Mouse (Mus musculus): ENCODE results near the gene Snx11. TPM values are rescaled to one million over a fixed set of nuclear protein-coding genes. Genes with fewer than 3 reads are reported as not detected.
A peak's percentile ranks its signal among the peaks of the same experiment; 100 is the strongest.

Snx11 gene
- polyA plus RNA-seq (2012; rRNA removed) = 27.2 and 28.6 TPM in 2 replicates

DNA sequence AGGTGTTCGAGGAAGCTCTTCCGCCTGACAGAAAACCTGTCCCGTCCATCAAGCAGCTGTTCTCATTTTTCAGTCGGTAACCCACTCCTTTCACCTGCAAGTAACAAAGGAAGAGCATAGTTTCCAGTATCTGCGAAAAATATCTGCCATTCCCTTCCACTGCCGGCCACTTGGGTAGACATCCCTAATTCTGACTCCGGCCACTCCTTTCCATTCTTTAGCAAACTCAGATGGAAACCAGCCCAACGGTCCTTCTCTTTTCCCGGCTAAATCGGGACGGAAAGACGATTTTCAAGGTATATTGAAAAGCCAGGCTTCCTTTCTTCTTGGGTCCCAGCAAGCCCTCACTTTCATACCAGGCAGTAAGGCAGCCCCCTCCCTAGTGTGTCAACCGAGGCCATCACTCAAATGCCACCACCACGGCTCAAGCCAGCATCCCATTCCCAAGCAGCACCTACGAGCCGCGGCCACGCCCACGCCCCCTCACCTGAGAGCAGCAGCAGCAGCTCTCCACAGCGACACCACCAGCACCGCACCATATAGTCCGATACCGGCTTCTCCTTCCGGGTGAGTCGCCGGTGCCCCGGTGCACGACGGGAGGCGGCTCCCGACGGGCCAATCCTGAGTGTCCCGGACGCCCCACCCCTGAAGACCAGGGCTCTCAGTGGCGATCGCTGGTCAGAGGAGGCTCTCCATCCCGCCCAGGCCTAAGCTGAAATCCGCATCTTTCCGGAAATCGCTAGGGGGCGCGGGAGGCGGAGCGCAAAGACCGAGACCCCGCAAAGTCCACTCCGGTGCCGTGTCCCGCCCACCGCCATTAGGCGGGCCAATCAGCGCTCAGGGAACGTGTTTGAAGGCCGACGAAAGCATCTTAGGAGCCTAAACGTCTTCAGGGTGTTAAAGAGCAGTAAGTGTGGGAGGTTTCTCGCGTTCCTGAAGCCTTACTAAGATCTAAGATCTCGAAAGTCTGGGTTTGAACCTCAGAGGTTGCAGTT lies at the start of gene Snx11:
Snx11 (minus strand) TSS at position 592 of the 995 bp plus-strand sequence.
- TF ChIP-seq CTCF (IDR thresholded peaks at IDR 0.05; ENCODE audit: extremely low read depth, insufficient read depth, insufficient read length, insufficient replicate concordance) = peak; percentile 71
- TF ChIP-seq POLR2A (IDR thresholded peaks at IDR 0.05; ENCODE audit: low read depth, low read length) = peak; percentile 87
- 2% methylated on average over 59 of the region's 59 CpGs for WGBS
- H3K4me3 ChIP-seq (ENCODE audit: extremely low read depth, insufficient read depth, insufficient read length) = peak within 1 kb of the TSS; percentile 86
- peaks cover 16% of the 10 kb centered on the region; the same call in 1 of the 2 replicates for H3K4me1 ChIP-seq (ENCODE audit: control insufficient read depth, insufficient read depth, insufficient read length)
- H3K27me3 ChIP-seq (ENCODE audit: control insufficient read depth, insufficient read depth, low read length) = no peaks in the 10 kb centered on the region
- peak; percentile 97 to 100 for DNase-seq (ENCODE audit: low read depth in 1 of 2, low spot score in 2 of 2)
- H3K27ac ChIP-seq (ENCODE audit: insufficient read depth, low read length) = peak within 1 kb of the TSS; percentile 79
- H3K36me3 ChIP-seq (ENCODE audit: control insufficient read depth, insufficient read depth, low read length) = peaks cover 7% of the 10 kb centered on the region

- TF ChIP-seq POLR2A (IDR thresholded peaks at IDR 0.05; ENCODE audit: low read depth, low read length) = no peak
- TF ChIP-seq CTCF (IDR thresholded peaks at IDR 0.05; ENCODE audit: extremely low read depth, insufficient read depth, insufficient read length, insufficient replicate concordance) = no peak
- peaks cover 12% of the 10 kb centered on the region for H3K36me3 ChIP-seq (ENCODE audit: control insufficient read depth, insufficient read depth, low read length)
- H3K27ac ChIP-seq (ENCODE audit: insufficient read depth, low read length) = no peak overlapping the region
- H3K4me1 ChIP-seq (ENCODE audit: control insufficient read depth, insufficient read depth, insufficient read length) = peaks cover 16% of the 10 kb centered on the region
- 85% methylated on average over 2 of the region's 2 CpGs for WGBS
- no peaks in the 10 kb centered on the region for H3K27me3 ChIP-seq (ENCODE audit: control insufficient read depth, insufficient read depth, low read length)
- H3K4me3 ChIP-seq (ENCODE audit: extremely low read depth, insufficient read depth, insufficient read length) = no peak overlapping the region
- no peak for DNase-seq (ENCODE audit: low read depth in 1 of 2, low spot score in 2 of 2)
Measured at GRCm38 (mm10) chr11:96826481-96826880, 49.1 kb upstream of the Snx11 start.

GRCm38 (mm10) chr11:96824783-96825495 lies 47.6 kb upstream of the Snx11 start:
- TF ChIP-seq POLR2A (IDR thresholded peaks at IDR 0.05; ENCODE audit: low read depth, low read length) (no peak), CTCF (IDR thresholded peaks at IDR 0.05; ENCODE audit: extremely low read depth, insufficient read depth, insufficient read length, insufficient replicate concordance) (no peak)

GRCm38 (mm10) chr11:96823880-96824782 lies 46.8 kb upstream of the Snx11 start:
- 3% methylated on average over 25 of the region's 26 CpGs for WGBS
- peak; percentile 65 to 86 for DNase-seq (ENCODE audit: low read depth in 1 of 2, low spot score in 2 of 2)
- no peak for TF ChIP-seq CTCF (IDR thresholded peaks at IDR 0.05; ENCODE audit: extremely low read depth, insufficient read depth, insufficient read length, insufficient replicate concordance)
- no peak for TF ChIP-seq POLR2A (IDR thresholded peaks at IDR 0.05; ENCODE audit: low read depth, low read length)
- H3K27ac ChIP-seq (ENCODE audit: insufficient read depth, low read length) = no peak overlapping the region; the same call in 1 of the 2 replicates
- no peaks in the 10 kb centered on the region for H3K27me3 ChIP-seq (ENCODE audit: control insufficient read depth, insufficient read depth, low read length)
- peak overlapping the region; percentile 60 for H3K4me3 ChIP-seq (ENCODE audit: extremely low read depth, insufficient read depth, insufficient read length)
- H3K36me3 ChIP-seq (ENCODE audit: control insufficient read depth, insufficient read depth, low read length) = peaks cover 33% of the 10 kb centered on the region
- H3K4me1 ChIP-seq (ENCODE audit: control insufficient read depth, insufficient read depth, insufficient read length) = peaks cover 16% of the 10 kb centered on the region

More at GRCm38 (mm10) chr11:96824783-96825495, 47.6 kb upstream of the Snx11 start:
- Histone ChIP-seq H3K4me1 (ENCODE audit: control insufficient read depth, insufficient read depth, insufficient read length) (peaks cover 16% of the 10 kb centered on the region), H3K27ac (ENCODE audit: insufficient read depth, low read length) (peak overlapping the region; percentile 25; the same call in 1 of the 2 replicates), H3K4me3 (ENCODE audit: extremely low read depth, insufficient read depth, insufficient read length) (no peak overlapping the region), H3K27me3 (ENCODE audit: control insufficient read depth, insufficient read depth, low read length) (no peaks in the 10 kb centered on the region), H3K36me3 (ENCODE audit: control insufficient read depth, insufficient read depth, low read length) (peaks cover 26% of the 10 kb centered on the region)
- no peak for DNase-seq (ENCODE audit: low read depth in 1 of 2, low spot score in 2 of 2)
- 67% methylated on average over 7 of the region's 7 CpGs for WGBS

- Histone ChIP-seq H3K4me1 (ENCODE audit: control insufficient read depth, insufficient read depth, insufficient read length) (peaks cover 16% of the 10 kb centered on the region), H3K27me3 (ENCODE audit: control insufficient read depth, insufficient read depth, low read length) (no peaks in the 10 kb centered on the region), H3K4me3 (ENCODE audit: extremely low read depth, insufficient read depth, insufficient read length) (peak overlapping the region; percentile 60), H3K36me3 (ENCODE audit: control insufficient read depth, insufficient read depth, low read length) (peaks cover 40% of the 10 kb centered on the region), H3K27ac (ENCODE audit: insufficient read depth, low read length) (peak overlapping the region; percentile 49; the same call in 1 of the 2 replicates)
- no peak for DNase-seq (ENCODE audit: low read depth in 1 of 2, low spot score in 2 of 2)
- 15% methylated on average over 13 of the region's 13 CpGs for WGBS
- no peak for TF ChIP-seq CTCF (IDR thresholded peaks at IDR 0.05; ENCODE audit: extremely low read depth, insufficient read depth, insufficient read length, insufficient replicate concordance)
- TF ChIP-seq POLR2A (IDR thresholded peaks at IDR 0.05; ENCODE audit: low read depth, low read length) = no peak
Measured at GRCm38 (mm10) chr11:96823471-96823837, 46.1 kb upstream of the Snx11 start.

All from spleen, adult 2 months (tissue).